Mouse (Mus musculus): ENCODE measurements at regions not wholly inside any gene's neighbourhood (a gene's known extent, or its start where the extent isn't known, plus 50 kb on each side); places are given as distances from the start of the nearest gene placed in this dataset.

- TF ChIP-seq ZNF384 (IDR thresholded peaks at IDR 0.05; ENCODE audit: low read depth, low read length) (no peak), HCFC1 (IDR thresholded peaks at IDR 0.05; ENCODE audit: borderline replicate concordance, insufficient read depth, low read length) (no peak), MAFK (IDR thresholded peaks at IDR 0.05; ENCODE audit: insufficient read depth, low read depth, low read length) (no peak), ZC3H11A (IDR thresholded peaks at IDR 0.05; ENCODE audit: borderline replicate concordance, low read depth, low read length) (no peak), CHD2 (IDR thresholded peaks at IDR 0.05; ENCODE audit: low read depth, low read length) (no peak)
Observed at GRCm38 (mm10) chr10:118501571-118501970, 60.7 kb downstream of the Ifng start.

Data from ES-E14 (cell line).